Mouse (Mus musculus): ENCODE results near the gene Eml2.

Eml2 gene

GRCm38 (mm10) chr7:19231849-19232248 is 55.6 kb downstream of the Eml2 start:
- no peak for DNase-seq

- DNase-seq, result no peak
These were observed 58.4 kb downstream of the Eml2 start for GRCm38 (mm10) chr7:19234652-19235051.

DNA sequence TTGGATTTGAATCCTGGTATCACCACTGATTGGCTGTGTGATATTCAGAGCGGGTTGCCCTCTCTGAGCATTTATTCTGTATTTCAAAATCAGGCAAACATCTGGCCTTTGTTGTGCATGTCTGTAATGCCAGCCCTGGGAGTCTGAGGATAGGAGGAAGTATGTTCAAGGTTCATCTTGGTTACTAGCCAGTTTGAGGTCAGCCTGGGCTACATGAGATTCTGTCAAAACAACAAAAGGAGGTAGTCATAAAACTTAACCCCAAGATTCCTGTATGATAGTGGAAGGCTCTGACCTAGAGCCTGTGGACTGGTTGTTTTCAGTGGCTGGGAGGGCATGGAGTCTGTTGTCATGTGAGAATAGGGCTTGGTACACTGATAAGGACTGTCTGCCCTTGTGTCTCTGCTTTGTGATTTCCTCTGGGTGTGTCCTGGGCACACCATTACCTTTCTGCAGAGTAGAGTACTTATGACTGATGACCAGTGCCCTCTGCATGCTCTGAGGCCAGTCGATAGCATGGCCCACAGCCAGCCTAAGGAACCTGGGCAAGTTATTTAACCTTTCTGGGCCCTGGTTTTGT is 59.0 kb downstream of the Eml2 start:
- DNase-seq, result no peak

DNA sequence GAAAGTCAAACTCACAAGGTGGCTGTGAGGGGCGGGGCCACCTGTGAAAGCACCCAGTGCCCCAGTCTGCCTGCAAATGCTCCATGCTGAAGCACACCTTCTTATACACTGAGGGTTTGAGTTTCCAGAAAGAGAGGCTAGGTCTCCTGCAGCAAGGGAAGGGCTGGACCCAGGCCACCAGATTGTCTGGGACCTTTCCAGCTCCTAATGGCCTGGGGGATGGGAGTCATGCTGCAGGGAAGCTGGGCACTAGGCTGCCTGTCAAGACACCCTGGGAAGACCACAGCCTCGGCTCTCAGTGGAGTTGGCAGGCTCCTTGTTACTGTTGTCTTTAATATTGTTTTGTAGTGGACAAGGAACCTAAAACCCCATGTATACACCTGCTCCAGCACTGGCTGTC is 60.2 kb downstream of the Eml2 start:
- DNase-seq, result no peak

- DNase-seq, result no peak
These were observed 62.1 kb downstream of the Eml2 start for GRCm38 (mm10) chr7:19238344-19238743.

DNA sequence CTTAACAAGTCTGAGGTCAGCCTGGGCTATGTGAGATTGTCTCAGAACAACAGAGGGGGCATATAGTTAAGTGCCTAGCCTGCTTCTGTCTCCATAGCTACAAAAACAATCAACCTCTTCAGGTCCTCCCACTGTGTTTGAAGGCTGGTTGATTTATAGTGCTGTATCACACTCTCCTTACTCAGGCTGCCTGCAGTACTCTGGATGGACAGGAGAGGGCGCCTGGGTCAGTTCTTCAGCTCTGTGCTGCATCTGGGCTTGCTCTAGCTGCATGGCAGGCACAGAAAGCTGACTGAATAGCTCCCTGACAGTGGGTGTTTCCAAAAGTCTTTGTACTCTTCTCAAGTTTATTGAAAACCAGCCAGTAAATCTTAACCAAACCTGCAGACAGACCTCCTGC is 63.2 kb downstream of the Eml2 start:
- peak; percentile 84 for DNase-seq

GRCm38 (mm10) chr7:19239986-19240385 is 63.8 kb downstream of the Eml2 start:
- DNase-seq, result no peak

- peak; percentile 46 for DNase-seq
These were observed 64.8 kb downstream of the Eml2 start for GRCm38 (mm10) chr7:19240905-19241463.

GRCm38 (mm10) chr7:19242005-19242404 is 65.8 kb downstream of the Eml2 start:
- no peak for DNase-seq

- DNase-seq, result no peak
These were observed 67.6 kb downstream of the Eml2 start for GRCm38 (mm10) chr7:19243858-19244257.

GRCm38 (mm10) chr7:19245083-19245482 is 68.9 kb downstream of the Eml2 start:
- no peak for DNase-seq

DNA sequence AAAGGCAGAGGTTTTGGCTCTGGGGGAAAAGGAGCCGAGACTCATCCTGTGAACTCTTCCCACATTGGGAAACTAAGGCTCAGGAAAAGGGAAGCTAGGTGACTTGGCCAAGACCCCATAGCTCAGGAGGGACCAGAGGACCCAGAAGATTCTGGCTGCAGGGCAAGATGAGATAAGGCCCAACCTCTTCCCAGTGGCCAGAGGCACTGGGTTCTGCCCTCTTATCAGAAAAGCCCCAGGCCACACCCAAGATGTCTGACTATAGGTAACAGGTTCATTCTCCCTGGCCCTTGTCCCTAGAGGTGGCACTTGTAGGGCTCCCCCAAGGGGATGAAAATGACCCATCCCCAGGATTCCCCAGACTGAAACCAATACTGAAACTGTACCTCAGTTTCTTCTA is 70.6 kb downstream of the Eml2 start:
- DNase-seq, result no peak

GRCm38 (mm10) chr7:19247511-19247910 is 71.3 kb downstream of the Eml2 start:
- no peak for DNase-seq

GRCm38 (mm10) chr7:19252078-19252477 is 75.9 kb downstream of the Eml2 start:
- no peak for DNase-seq

DNA sequence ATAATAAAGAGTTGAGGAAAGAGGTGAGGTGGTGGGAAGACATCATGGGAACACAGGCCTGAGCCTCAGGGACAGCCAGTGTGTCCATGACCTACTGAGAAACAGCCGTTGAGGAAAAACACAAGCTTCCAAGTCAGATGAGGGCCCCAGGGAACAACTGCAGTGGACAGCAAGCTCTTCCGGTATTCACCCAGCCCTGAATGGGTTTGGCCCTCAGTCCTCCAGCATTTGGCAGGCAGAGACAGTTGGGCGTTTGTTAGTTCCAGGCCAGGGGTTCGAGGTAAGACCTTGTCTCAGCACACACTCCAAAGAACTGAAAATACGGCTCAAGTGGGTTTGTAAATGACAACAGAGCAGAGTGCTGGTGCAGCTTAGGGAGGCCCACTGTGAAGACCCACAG is 77.2 kb downstream of the Eml2 start:
- no peak for DNase-seq

GRCm38 (mm10) chr7:19255395-19255794 is 79.2 kb downstream of the Eml2 start:
- DNase-seq, result no peak

Measured in right cerebral cortex, postnatal 25 days (tissue).